Mouse (Mus musculus): ENCODE results near the gene Ntpcr. TPM values are rescaled to one million over a fixed set of nuclear protein-coding genes. Genes with fewer than 3 reads are reported as not detected.

Gene Ntpcr
- total RNA-seq, 1 experiment from 2014 or later = 10.0 TPM

DNA sequence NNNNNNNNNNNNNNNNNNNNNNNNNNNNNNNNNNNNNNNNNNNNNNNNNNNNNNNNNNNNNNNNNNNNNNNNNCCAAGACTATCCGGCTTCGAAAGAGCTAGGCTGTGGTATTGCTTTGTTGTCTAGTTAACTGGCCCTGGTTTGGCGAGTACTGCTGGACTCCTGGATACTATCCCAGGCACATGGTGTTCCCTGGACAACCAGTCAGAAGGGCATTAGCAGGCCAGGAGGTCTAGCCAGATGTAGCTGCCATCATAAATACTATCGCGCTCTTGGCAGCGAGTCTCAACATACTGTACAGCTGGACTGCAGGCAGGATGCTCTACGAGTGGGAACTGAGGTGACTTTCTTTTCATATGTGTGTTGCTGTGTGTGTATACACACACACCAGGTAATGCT, 7.1 kb upstream of the Ntpcr start:
- ATAC-seq (ENCODE audit: extremely low read depth, insufficient number of reproducible peaks, low FRiP score, poor library complexity, severe bottlenecking) = no peak

DNA sequence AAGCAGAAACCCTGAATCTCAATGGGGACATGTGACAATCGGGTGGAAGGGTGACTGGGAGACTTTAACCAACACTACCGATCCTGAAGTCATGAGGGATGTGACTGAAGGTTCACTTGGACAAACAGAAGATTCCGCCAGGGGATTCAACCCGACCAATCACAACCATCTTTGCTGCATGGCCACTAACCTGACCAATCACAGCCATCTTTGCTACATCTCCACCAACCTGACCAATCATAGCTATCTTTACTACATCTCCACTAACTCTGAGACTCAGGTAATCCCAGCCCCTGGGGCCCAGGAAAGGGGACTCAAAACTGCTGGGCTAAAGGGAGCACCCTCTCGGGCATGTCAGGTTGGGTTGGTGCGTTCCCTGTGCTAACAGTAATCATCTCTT, 6.3 kb upstream of the Ntpcr start:
- no peak for ATAC-seq (ENCODE audit: extremely low read depth, insufficient number of reproducible peaks, low FRiP score, poor library complexity, severe bottlenecking)

DNA sequence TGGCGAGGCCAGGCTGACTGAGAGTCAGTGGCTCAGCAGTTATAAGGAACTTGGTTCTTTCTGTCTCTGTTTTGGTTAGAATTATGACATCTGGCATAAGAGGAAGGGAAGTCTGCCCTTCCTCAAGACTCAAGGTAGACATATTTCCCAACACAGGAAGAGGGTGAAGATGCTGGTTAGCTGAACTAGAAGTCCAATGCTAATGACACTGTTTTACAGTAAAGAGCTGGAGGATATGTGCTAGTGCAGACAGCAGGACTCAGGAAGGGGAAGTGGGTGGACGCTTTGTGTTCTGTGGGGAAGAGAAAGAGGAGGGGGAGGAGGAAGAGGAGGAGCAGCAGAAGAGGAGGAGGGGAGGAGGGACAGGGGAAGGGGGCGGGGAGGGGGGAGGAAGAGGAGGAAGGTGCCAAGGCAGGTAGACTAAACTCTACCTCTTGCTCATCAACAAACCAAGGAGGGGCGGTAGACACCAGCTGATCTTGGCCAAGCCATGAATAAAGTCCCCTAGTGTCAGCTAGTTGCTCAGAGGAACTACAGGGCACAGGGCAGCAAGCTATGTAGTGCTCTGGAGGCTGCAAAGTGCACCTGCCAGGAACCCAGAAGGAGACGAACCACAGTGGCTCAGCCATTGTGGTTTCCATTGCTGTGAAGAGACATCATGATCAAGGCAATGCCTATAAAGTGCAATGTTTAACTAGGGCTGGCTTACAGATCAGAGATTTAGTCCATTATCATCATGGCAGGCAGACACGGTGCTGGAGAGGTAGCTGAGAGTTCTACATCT, 4.5 kb upstream of the Ntpcr start:
- peak; percentile 79 for ATAC-seq (ENCODE audit: extremely low read depth, insufficient number of reproducible peaks, low FRiP score, poor library complexity, severe bottlenecking)

DNA sequence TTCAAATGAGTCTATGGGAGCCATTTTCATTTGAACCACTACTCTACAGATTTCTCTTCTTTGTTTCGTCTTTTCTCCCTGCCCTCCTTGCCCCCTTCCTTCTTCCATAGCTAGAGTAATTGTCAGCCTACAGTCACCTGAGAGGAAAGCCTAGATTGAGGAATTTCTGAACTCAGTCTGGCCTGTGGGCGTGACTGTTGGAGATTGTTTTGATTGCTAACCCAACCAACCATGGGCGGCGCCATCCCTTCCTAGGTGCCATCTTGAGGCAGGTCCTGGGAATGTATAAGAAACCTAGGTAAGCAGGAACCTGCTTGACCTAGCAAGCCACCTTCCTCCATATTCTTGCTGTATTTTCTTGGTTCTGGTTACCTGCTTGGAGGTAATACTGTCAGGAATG, 3.6 kb upstream of the Ntpcr start:
- no peak for ATAC-seq (ENCODE audit: extremely low read depth, insufficient number of reproducible peaks, low FRiP score, poor library complexity, severe bottlenecking)

DNA sequence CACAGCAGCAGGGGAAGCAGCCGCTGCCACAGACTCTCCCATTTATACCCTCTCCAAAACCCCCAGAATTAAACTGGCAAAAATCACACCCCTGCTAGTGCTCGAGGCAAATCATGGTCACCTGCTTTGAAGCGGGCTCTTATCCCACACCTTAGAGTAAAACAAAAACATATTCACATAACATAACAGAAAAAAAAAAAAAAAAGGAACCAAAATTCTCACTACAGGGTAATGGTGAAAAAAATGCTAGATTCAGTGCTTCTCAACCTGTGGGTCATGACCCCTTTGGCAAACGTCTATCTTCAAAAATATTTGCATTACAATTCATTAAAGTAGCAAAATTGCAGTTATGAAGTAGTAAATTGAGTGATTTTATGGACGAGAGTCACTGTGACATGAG, 2.8 kb upstream of the Ntpcr start:
- no peak for ATAC-seq (ENCODE audit: extremely low read depth, insufficient number of reproducible peaks, low FRiP score, poor library complexity, severe bottlenecking)

DNA sequence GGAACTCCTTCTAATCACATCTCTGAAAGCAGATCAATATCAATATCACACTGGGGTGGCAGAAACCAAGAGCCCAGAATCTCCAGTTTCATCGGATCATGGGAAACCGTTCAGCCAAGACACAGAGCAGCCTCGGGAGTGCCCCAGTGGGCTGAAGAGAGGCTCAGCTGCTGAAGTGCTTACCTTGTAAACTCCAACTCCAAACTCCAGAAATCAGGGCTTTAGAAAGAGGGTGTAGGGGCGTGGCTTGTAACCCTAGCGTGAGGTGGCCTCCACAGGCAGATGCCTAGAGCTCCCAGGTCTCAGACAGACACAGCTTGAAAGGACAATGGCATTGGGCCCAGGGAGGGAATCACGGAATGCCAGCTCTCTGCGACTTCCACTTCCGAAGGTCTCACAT, 2.0 kb upstream of the Ntpcr start:
- ATAC-seq (ENCODE audit: extremely low read depth, insufficient number of reproducible peaks, low FRiP score, poor library complexity, severe bottlenecking) = no peak

DNA sequence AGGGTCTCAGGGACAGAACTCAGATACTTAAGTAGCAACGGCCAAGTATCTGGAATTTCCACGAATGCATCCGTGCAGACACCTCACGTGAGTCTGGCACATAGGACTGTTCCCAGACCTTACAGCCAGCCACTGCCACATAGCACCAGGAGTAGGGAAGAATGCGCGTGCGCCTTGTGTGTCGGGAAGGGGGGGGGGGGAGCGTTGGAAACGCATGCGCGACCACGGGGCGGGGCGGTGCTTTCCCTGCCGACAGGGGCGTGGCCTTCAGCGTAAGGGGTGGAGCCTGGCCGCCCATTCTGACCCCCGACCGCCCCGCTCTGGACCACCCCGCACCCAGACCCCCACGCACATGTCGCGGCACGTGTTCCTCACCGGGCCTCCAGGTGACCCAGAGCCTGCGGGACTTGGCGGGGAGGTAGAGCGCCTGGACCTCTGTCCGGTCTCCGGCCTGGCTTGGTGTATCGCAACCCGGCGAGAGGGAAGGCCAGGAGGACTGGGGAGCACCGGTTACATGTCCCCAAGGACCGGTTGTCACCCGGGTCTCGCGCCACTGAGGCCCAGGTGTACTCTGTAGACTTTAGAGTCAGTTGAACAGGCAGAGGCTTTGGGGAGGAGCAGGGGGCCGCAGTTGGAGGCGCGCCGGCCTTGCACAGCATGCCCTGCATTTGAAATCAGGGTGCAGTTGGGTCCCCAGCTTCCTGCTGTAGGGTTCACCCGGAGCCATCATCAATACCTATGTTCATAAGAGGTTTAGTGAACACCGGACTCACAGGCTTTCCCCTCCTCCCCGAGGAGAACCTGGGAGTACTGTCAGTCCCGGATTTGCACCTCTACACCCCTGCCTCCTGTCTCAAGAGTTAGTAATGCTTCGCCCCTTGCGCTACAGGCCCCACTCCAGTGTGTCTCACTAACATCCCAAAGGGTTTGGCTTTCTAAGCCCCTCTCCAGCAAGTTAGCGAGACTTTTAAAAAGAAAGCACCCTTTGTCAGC, 4.5 kb downstream of the Ntpcr start:
- ATAC-seq (ENCODE audit: extremely low read depth, insufficient number of reproducible peaks, low FRiP score, poor library complexity, severe bottlenecking) = peak; percentile 44

DNA sequence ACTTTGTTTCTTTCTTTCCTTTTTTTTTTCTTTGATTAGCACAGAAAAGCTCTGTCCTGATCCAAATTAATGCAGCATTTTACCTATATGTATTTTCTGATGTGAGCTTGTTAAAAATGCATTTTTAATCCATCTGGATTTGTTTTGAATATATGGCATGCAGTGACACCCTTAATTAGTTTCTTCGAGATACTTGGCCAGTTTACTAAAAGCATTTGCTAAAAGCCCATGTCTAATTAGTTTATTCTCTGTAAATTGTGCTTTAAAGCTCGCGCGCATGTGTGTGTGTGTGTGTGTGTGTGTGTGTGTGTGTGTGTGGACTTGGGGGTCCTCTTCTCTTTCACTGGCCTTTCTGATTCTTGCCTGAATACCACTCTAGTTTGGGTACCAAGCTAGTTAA, 9.2 kb downstream of the Ntpcr start:
- ATAC-seq (ENCODE audit: extremely low read depth, insufficient number of reproducible peaks, low FRiP score, poor library complexity, severe bottlenecking) = no peak

DNA sequence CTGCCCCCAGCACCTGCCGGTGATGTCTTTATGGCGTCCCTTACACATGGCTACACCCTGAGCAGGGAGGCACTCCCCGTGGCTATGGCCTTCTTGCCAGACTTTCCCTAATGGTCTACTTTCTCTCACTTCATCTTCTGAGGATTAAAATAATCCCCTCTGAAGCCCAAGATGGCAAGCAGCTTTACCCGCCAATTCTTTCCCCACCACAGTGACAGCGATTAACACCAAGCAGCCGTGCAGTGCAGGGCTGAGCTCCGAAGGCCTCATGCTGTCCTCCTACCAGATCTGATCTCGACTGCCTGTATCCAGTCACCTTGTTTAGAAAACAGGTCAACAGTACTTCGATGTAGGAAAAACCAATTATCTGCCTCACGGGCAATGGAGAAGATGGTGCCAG, 10.9 kb downstream of the Ntpcr start:
- no peak for ATAC-seq (ENCODE audit: extremely low read depth, insufficient number of reproducible peaks, low FRiP score, poor library complexity, severe bottlenecking)

DNA sequence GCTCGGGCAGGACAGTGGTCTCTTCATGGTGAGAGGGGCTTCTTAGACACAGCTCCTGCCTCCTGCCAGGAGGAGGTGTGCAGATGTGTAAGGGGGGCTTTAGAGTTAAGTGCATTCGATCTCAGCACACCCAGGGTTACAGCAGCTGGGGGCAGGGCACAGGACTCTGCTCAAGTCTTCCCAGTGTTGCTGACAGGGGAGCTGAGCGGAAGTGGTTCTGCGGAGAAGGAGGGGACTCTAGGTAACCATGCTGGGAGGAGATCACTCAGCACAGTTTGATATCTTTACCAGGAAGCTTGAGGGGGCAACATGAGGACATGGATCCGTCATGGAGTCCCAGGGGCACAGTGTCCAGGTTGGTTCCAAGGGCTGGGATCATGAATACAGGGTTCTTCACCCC, 11.6 kb downstream of the Ntpcr start:
- ATAC-seq (ENCODE audit: extremely low read depth, insufficient number of reproducible peaks, low FRiP score, poor library complexity, severe bottlenecking) = no peak

DNA sequence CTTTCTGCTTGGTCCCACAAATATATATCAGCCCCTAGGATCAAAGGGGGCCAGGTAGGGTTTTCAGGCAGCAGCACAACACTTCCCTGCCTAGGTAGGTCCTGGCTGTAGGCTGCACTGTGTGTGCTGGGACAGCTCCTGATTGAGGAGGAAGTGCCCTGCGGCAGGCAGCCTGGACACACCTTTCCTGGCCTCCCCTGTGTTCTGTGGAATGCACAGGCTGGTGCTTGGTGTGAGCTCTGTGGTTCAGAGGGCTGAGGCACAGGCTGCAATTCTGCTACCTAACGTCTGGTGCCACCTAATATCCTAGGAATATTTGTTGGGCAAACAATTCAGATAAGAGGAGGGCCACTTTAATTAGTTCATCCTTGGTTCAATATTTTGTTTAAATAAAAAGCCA, 12.1 kb downstream of the Ntpcr start:
- ATAC-seq (ENCODE audit: extremely low read depth, insufficient number of reproducible peaks, low FRiP score, poor library complexity, severe bottlenecking) = no peak

DNA sequence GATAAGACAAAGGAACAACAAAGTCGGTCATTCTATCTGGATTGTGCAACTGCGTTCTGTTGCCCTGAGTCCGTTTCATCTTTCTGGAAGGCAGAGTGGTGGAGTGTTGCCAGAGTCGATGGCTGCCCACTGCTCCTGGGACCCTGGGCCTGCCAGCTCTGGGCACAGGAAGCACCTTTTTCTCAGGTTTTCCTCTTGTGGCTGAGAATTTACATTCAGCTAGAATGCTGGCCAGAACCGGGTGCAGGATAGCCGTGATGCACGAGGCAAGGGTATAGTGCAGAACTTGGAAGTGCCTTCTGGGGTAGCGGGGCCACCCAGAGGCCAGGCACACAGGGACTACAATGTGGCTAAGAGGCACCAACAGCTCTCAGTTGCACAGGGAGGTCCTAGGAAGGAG, 12.6 kb downstream of the Ntpcr start:
- ATAC-seq (ENCODE audit: extremely low read depth, insufficient number of reproducible peaks, low FRiP score, poor library complexity, severe bottlenecking) = no peak

DNA sequence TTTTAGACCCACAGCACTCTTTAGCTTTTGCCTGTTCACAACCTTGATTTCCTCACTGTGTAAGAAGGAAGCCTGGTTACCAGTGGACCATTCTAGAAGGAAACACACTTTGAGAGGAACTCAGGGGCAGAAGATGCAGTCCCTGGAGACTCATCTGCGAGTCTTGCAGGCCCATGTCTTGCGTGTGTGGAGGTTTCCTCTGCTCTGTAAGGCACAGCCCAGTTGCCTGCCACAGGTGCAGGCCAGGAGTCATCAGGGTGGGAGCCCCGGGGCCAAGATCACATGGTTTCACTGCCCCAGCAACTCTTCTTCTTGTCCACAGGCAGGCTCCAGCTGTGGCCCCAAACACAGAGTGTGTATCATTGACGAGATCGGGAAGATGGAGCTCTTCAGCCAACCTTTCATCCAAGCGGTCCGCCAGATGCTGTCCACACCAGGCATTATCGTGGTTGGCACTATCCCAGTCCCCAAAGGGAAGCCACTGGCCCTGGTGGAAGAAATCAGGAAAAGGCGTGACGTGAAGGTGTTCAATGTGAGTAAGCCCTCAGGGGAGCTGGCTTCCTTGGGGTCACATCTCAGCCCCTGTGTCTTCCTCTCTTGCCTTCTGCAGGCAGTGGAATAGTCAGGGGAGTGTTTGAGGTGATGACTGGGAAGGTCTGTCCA, 15.3 kb downstream of the Ntpcr start:
- ATAC-seq (ENCODE audit: extremely low read depth, insufficient number of reproducible peaks, low FRiP score, poor library complexity, severe bottlenecking) = no peak

DNA sequence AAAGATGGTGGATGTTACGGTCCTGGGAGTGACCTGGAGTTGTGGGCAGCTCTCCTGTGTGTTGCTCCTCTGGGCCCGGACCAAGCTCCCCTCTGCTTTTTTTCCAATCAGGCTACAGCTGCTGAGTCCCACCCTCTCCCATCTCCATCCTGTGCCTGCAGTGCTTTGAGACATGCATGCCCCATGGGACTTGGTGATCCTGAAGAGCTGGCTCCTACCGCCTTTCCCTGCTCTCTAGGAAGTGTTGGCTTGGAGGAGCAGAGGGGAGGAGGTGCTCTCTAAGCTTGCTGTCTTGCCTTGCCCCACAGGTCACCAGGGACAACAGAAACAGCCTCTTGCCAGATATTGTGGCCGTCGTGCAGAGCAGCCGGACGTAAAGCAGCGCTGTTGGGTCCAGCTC, 17.6 kb downstream of the Ntpcr start:
- ATAC-seq (ENCODE audit: extremely low read depth, insufficient number of reproducible peaks, low FRiP score, poor library complexity, severe bottlenecking) = no peak

DNA sequence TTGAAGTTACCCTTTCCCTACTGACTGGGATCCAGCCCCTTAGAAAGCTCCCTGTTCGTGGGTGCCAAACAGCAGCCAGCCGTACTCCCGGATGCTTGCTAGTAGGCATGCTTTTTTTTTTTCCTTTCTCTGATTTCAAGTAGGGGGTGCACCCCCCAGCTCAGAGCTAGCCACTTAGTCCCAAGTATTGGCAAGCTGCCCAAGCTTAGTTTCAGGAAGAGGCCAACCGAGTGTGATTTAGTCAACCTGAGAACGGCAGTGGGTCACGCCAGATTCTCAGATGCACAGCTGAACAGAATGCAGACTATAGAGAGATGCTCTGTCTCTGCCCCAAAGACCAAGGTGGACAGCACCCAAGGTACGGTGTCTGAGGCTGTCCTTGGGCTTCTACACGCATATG, 21.1 kb downstream of the Ntpcr start:
- ATAC-seq (ENCODE audit: extremely low read depth, insufficient number of reproducible peaks, low FRiP score, poor library complexity, severe bottlenecking) = no peak

DNA sequence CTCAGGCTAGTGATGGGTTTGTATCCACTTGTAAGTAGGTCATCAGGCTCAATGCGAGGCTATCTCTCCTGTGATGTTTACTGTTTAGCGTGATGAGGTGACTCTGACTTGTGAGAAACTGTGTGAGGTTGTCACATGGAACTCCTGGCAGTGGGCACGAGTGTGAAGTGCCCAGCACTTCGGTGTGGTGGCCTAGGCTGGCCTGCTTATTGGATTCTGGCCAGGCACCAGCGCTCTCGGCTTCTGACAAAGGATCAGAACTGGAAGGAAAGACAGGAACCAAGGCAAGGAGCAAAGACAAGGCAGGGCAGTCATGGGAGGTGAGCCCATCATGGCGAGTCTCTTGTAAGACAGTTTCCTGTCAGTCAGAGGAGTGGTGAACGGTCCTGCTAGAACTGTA, 26.1 kb downstream of the Ntpcr start:
- ATAC-seq (ENCODE audit: extremely low read depth, insufficient number of reproducible peaks, low FRiP score, poor library complexity, severe bottlenecking) = no peak

DNA sequence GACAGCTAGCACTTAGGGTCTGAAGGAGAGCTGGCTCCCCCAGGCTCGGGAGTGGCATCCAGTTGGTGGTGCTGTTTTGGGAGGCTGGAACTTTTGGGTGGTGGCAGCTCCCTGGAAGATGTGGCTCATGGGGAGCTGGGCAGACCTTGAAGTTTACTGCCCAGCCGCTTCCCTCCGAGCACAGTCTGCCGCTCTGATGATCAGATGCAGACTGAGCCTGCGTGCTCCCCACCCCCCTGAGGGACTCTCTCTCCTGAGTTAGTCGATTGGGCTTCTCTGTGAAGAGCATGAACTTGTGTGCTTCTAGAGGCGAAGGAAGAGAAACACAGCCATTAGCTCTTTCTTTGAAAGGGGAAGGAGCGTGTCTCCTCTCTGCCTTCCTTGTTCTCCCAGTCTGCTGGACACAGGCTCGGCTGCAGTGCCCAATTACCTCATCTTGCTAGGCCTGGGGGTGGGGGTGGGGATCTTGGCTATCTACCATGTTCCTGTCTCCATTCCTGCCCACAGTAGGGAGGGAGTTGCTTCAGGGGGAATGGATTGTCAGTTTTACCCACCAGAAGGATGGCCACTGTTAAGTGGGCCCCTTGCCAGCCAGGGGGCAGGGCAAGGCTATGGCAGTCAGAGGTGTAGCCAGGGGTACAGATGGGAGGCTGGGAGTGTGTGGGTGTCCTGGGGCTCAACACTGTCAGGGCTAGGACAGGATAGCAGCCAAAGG, 26.8 kb downstream of the Ntpcr start:
- ATAC-seq (ENCODE audit: extremely low read depth, insufficient number of reproducible peaks, low FRiP score, poor library complexity, severe bottlenecking) = no peak

DNA sequence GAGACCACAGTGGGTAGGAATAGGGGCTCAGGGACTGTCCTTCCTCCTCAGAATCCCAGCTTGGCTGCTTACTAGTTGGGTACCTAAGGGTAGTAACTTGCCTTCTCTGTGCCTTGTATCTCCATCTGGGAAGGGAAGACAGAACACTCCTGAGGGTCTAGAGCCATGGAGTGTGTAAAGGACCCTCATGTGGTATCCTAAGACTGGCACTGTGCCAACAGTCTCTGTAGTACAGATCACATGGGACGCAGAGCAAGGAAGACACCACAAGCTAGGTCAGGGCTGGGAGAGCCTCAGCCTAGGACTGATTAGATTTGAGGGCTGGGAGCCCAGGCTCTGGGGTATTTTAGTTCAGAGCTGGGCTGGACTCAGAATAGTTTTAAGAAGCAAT, 27.3 kb downstream of the Ntpcr start:
- ATAC-seq (ENCODE audit: extremely low read depth, insufficient number of reproducible peaks, low FRiP score, poor library complexity, severe bottlenecking) = no peak

DNA sequence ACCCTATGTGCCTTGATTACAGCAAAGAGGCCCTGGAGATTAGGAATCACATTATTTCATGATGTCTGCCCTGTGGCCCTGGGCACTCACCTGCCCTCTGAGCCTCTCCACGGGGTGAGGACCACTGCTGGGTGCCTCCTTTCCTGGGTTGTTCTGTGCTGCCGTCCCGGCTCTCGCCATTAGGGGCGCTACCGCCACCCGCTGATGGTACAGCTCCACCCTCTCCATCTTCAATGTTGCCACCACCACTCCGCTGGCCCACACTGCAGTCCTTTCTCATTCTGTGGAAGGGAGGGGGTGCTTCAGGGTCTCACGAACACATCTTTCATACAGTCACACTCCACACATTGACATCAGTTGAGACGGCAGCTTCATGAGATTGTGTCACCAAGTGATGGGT, 29.3 kb downstream of the Ntpcr start:
- peak; percentile 45; the same call in 1 of the 2 replicates for ATAC-seq (ENCODE audit: extremely low read depth, insufficient number of reproducible peaks, low FRiP score, poor library complexity, severe bottlenecking)

All from neutrophil, adult 5-6 weeks (primary cell).